Mouse (Mus musculus) liver, adult 2 months (tissue): ENCODE results near the gene Hmcn2.
A peak's percentile ranks its signal among the peaks of the same experiment; 100 is the strongest.

Experiments used
- CTCF ChIP-seq: fragments of 200-500 bp; IDR thresholded peaks from 2 replicates; pipeline ENCODE4 v1.5.1; 2011; ENCODE audit warnings: low read depth, low read length, control low read depth
- POLR2A ChIP-seq: fragments of 200-500 bp; IDR thresholded peaks from 2 replicates; pipeline ENCODE4 v1.6.1; 2011; ENCODE audit warnings: low read length, control low read depth; ENCODE audit not compliant: insufficient read depth; ENCODE audit errors: extremely low read depth

DNA sequence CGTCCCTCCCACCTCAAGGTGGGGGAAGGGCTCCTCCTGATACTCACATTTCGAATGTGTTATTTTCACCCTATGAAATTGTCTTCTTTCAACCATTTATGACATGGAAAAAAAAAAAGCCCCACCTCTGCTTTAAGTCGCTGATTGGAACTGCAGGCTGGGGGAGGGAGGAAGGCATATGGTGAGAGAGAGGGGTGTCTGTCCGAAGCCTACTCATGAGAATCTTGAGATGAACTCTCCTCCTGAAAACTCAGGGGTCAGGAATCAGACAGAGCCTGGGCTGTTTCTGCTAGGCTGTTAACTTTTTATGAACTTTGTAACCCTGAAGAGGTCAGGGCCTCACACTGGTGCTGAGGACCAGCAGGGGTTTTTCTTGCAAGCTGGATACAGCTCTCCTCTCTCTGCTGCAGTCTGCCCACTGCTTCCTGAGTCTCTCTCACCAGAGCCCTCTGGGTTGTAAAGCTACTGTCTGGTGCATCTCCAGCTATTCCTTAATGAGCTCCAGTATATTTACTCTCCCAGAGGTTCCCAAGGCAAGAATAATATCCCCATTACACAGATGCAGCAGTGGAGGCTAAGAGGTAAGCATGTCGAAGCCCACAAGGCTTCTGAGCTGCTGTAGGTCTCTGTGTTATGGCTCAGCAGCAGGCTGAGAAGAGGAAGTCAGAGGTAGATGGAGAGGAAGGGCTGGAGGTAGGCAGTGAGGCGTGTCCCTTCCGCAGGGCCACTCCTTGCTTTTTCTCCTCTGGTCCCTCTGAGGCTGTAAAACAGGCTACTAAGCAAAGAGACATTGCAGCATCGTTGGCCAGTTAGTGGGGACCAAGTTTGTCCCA, 149.7 kb downstream of the Hmcn2 start:
- TF ChIP-seq CTCF, result no peak
- TF ChIP-seq POLR2A, result 0 out of 2 replicates have a peak, but pooled peaks have one; percentile 14
